Mouse (Mus musculus): ENCODE data around the gene Smim1. TPM values are rescaled to one million over a fixed set of nuclear protein-coding genes. Genes with fewer than 3 reads are reported as not detected.
A peak's percentile ranks its signal among the peaks of the same experiment; 100 is the strongest.

Gene Smim1
- polyA plus RNA-seq, 1 experiment from 2014 or later, result 33.3 TPM

- peaks cover 79% of the 10 kb centered on the region for H3K36me3 ChIP-seq (ENCODE audit: insufficient read depth)
Observed at GRCm38 (mm10) chr4:154019571-154019970, 6.5 kb downstream of the Smim1 start.

GRCm38 (mm10) chr4:154015476-154015875, 10.6 kb downstream of the Smim1 start:
- 94% methylated on average over 11 of the region's 11 CpGs for WGBS
- no peak for ATAC-seq (ENCODE audit: insufficient read depth)
- H3K4me1 ChIP-seq (ENCODE audit: insufficient read depth), result peaks cover 12% of the 10 kb centered on the region
- no peaks in the 10 kb centered on the region for H3K9me3 ChIP-seq (ENCODE audit: low read depth, low read length)
- peaks cover 66% of the 10 kb centered on the region for H3K36me3 ChIP-seq (ENCODE audit: insufficient read depth)
- no peak for DNase-seq
- no peak overlapping the region for H3K27ac ChIP-seq (ENCODE audit: low read depth)
- no peaks in the 10 kb centered on the region for H3K27me3 ChIP-seq (ENCODE audit: insufficient read depth, low read length)
- no peak overlapping the region for H3K4me3 ChIP-seq (ENCODE audit: low read depth, low read length)
- H3K4me2 ChIP-seq, result no peak overlapping the region
- no peak for TF ChIP-seq CTCF (IDR thresholded peaks at IDR 0.05; ENCODE audit: low read depth)
- H3K9ac ChIP-seq, result no peak overlapping the region

More at GRCm38 (mm10) chr4:154019571-154019970, 6.5 kb downstream of the Smim1 start:
- H3K4me3 ChIP-seq (ENCODE audit: low read depth, low read length), result no peak overlapping the region
- 70% methylated on average over 7 of the region's 7 CpGs for WGBS
- H3K4me2 ChIP-seq, result no peak overlapping the region
- H3K9me3 ChIP-seq (ENCODE audit: low read depth, low read length), result no peaks in the 10 kb centered on the region
- DNase-seq, result peak; percentile 45
- ATAC-seq (ENCODE audit: insufficient read depth), result no peak
- TF ChIP-seq CTCF (IDR thresholded peaks at IDR 0.05; ENCODE audit: low read depth), result peak; percentile 66
- no peaks in the 10 kb centered on the region for H3K27me3 ChIP-seq (ENCODE audit: insufficient read depth, low read length)
- no peak overlapping the region for H3K27ac ChIP-seq (ENCODE audit: low read depth)
- H3K9ac ChIP-seq, result no peak overlapping the region
- H3K4me1 ChIP-seq (ENCODE audit: insufficient read depth), result no peaks in the 10 kb centered on the region

DNA sequence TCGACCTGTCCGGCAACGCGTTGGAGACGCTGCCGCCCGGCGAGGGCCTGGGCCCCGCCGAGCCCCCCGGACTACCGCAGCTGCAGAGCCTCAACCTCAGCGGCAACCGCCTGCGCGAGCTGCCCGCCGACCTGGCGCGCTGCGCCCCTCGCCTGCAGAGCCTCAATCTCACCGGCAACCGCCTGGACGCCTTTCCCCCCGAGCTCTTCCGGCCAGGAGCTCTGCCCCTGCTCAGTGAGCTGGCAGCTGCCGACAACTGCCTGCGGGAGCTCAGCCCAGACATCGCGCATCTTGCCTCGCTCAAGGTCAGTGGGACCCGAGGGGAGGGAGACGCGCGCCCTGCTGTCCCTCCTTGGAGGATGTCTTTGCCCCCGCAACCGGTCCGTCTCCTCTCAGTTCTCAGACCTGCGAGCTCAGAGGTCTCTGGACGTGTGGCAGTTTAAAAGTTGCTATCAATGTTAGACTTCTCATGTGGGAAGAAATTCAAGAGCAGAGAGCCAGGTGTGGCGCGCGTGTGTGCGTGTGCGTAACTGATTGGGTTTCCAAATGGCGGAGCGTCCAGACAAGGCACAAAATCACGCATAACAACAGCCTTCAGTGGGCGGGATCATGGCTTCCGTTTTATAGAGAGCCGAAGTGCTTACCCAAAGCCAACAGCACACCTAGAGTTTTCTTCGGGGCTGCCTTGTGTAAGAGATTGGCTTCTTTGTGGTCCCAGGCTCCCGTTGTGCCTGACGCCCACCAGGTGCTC, 13.7 kb downstream of the Smim1 start:
- H3K27me3 ChIP-seq (ENCODE audit: insufficient read depth, low read length), result no peaks in the 10 kb centered on the region
- peak; percentile 20 for DNase-seq
- peaks cover 12% of the 10 kb centered on the region for H3K4me1 ChIP-seq (ENCODE audit: insufficient read depth)
- no peaks in the 10 kb centered on the region for H3K9me3 ChIP-seq (ENCODE audit: low read depth, low read length)
- ATAC-seq (ENCODE audit: insufficient read depth), result no peak
- WGBS, result 2% methylated on average over 51 of the region's 55 CpGs
- H3K4me2 ChIP-seq, result peak overlapping the region; percentile 96
- H3K27ac ChIP-seq (ENCODE audit: low read depth), result peak overlapping the region; percentile 46; the same call in 1 of the 2 replicates
- H3K36me3 ChIP-seq (ENCODE audit: insufficient read depth), result peaks cover 35% of the 10 kb centered on the region
- peak overlapping the region; percentile 91 for H3K9ac ChIP-seq
- H3K4me3 ChIP-seq (ENCODE audit: low read depth, low read length), result peak overlapping the region; percentile 99
- TF ChIP-seq CTCF (IDR thresholded peaks at IDR 0.05; ENCODE audit: low read depth), result no peak

GRCm38 (mm10) chr4:154011646-154012089, 14.4 kb downstream of the Smim1 start, which contains the start of gene Lrrc47:
Gene Lrrc47, plus strand, starts transcription at chr4:154011731.
- peak; percentile 96 for ATAC-seq (ENCODE audit: insufficient read depth)
- no peak for TF ChIP-seq CTCF (IDR thresholded peaks at IDR 0.05; ENCODE audit: low read depth)
- Histone ChIP-seq H3K9ac (peak within 1 kb of the TSS; percentile 91), H3K27me3 (ENCODE audit: insufficient read depth, low read length) (no peaks in the 10 kb centered on the region), H3K27ac (ENCODE audit: low read depth) (peak within 1 kb of the TSS; percentile 46; the same call in 1 of the 2 replicates), H3K9me3 (ENCODE audit: low read depth, low read length) (no peaks in the 10 kb centered on the region), H3K4me3 (ENCODE audit: low read depth, low read length) (peak within 1 kb of the TSS; percentile 99), H3K36me3 (ENCODE audit: insufficient read depth) (peaks cover 35% of the 10 kb centered on the region), H3K4me2 (peak within 1 kb of the TSS; percentile 96), H3K4me1 (ENCODE audit: insufficient read depth) (peaks cover 12% of the 10 kb centered on the region)
- WGBS, result under 1% methylated on average over 57 of the region's 59 CpGs
- DNase-seq, result peak; percentile 93

DNA sequence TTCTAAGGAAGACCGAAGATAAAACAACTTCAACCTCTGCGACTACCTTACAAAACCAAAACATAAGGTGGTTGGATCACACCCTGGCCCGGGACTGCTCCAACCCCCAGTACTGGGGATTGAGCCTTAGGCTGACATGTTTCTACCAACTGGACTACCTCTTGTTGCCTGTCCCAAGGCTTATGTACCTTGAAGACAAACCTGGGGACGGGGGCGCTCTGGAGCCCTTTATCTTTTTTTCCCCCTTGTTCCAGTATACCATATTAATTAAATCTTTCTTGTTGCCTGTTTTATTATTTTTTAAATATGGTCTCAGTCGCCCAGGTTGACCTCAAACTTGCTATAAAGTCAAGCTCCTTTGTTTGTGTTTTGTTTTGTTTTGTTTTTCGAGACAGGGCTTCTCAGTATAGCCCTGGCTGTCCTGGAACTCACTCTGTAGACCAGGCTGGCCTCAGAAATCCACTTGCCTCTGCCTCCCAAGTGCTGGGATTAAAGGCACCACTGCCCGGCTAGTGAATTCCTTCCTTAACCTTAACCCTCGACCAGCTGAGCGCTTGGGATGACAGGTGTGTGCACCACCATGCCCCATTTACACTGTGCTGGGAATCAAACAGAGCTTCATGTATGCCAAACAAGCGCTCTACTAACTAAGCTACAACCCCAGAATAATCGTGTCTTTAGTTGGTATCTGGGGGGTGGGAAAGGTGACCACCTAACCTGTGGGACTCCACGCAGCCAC, 15.0 kb downstream of the Smim1 start:
- Histone ChIP-seq H3K9ac (peak overlapping the region; percentile 91), H3K27ac (ENCODE audit: low read depth) (0 out of 2 replicates have a peak overlapping the region, but pooled peaks have one; percentile 42), H3K9me3 (ENCODE audit: low read depth, low read length) (no peaks in the 10 kb centered on the region), H3K4me1 (ENCODE audit: insufficient read depth) (peaks cover 12% of the 10 kb centered on the region), H3K27me3 (ENCODE audit: insufficient read depth, low read length) (no peaks in the 10 kb centered on the region), H3K36me3 (ENCODE audit: insufficient read depth) (peaks cover 35% of the 10 kb centered on the region), H3K4me2 (peak overlapping the region; percentile 96), H3K4me3 (ENCODE audit: low read depth, low read length) (peak overlapping the region; percentile 99)
- no peak for DNase-seq
- ATAC-seq (ENCODE audit: insufficient read depth), result peak; percentile 50
- 28% methylated on average over 13 of the region's 13 CpGs for WGBS
- TF ChIP-seq CTCF (IDR thresholded peaks at IDR 0.05; ENCODE audit: low read depth), result no peak

DNA sequence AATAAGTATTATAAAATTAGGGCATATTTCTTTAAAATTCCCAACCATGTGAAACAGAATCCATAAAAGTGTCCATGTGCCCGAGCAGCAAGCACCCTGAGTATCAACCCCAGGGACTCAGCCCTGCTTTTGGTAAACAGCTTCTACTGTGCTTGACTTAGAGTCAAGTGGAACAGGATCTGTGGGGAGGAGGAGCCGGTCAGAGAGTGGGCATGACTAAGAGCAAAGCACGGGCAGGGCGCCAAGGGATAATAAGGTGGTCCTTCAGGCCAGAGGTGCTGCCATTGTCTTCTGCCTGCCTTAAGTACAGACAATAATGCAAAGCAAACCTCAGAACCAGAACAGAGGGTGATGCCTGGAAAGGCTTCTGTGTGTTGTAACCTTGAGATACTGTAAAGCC, 18.3 kb downstream of the Smim1 start:
- no peak overlapping the region for H3K9ac ChIP-seq
- no peak overlapping the region for H3K27ac ChIP-seq (ENCODE audit: low read depth)
- 49% methylated on average over 4 of the region's 4 CpGs for WGBS
- DNase-seq (no peak), ATAC-seq (ENCODE audit: insufficient read depth) (no peak)
- TF ChIP-seq CTCF (IDR thresholded peaks at IDR 0.05; ENCODE audit: low read depth), result no peak
- H3K4me3 ChIP-seq (ENCODE audit: low read depth, low read length), result no peak overlapping the region
- H3K27me3 ChIP-seq (ENCODE audit: insufficient read depth, low read length), result no peaks in the 10 kb centered on the region
- no peak overlapping the region for H3K4me2 ChIP-seq
- H3K4me1 ChIP-seq (ENCODE audit: insufficient read depth), result peaks cover 3% of the 10 kb centered on the region
- H3K9me3 ChIP-seq (ENCODE audit: low read depth, low read length), result no peaks in the 10 kb centered on the region
- H3K36me3 ChIP-seq (ENCODE audit: insufficient read depth), result peaks cover 28% of the 10 kb centered on the region

DNA sequence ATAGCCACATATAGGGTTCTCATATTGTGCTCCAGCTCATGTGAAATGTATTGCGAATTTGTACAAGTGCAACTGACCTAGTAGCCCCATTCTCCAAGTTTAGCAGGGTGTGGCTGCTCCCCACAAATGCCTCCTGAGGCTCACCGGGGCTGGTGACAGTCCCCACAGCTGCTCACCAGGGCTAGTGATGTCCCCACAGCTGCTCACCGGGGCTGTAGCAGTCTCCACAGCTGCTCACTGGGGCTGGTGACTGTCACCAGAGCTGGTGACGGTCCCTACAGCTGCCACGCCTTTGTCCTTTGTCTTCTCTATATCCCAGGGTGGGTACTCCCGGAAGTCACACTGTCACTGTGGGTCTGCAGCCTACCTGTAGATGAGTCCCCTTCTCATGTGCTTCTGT, 19.8 kb downstream of the Smim1 start:
- H3K9me3 ChIP-seq (ENCODE audit: low read depth, low read length), result no peaks in the 10 kb centered on the region
- no peaks in the 10 kb centered on the region for H3K4me1 ChIP-seq (ENCODE audit: insufficient read depth)
- no peak overlapping the region for H3K4me2 ChIP-seq
- H3K27ac ChIP-seq (ENCODE audit: low read depth), result no peak overlapping the region
- H3K4me3 ChIP-seq (ENCODE audit: low read depth, low read length), result no peak overlapping the region
- ATAC-seq (ENCODE audit: insufficient read depth), result no peak
- no peak overlapping the region for H3K9ac ChIP-seq
- TF ChIP-seq CTCF (IDR thresholded peaks at IDR 0.05; ENCODE audit: low read depth), result no peak
- H3K36me3 ChIP-seq (ENCODE audit: insufficient read depth), result peaks cover 37% of the 10 kb centered on the region
- H3K27me3 ChIP-seq (ENCODE audit: insufficient read depth, low read length), result no peaks in the 10 kb centered on the region
- WGBS, result 93% methylated on average over 6 of the region's 6 CpGs
- no peak for DNase-seq
